Mouse (Mus musculus) E14TG2a.4 (cell line): Measurements from ENCODE around the gene Rasgef1b.

Source experiments
- CTCF ChIP-seq: conservative IDR thresholded peaks from 2 replicates; pipeline ENCODE4 v1.5.1; 2014; ENCODE audit warnings: low read length
- NANOG ChIP-seq: IDR thresholded peaks from 2 replicates; pipeline ENCODE4 v1.6.1; 2014; ENCODE audit warnings: borderline replicate concordance, low read length, mixed read lengths

GRCm38 (mm10) chr5:99287647-99288185, 441.1 kb downstream of the Rasgef1b start:
- TF ChIP-seq NANOG = no peak
- no peak for TF ChIP-seq CTCF
